Mouse (Mus musculus) CH12.LX (cell line): ENCODE measurements around the gene Bank1. TPM values are rescaled to one million over a fixed set of nuclear protein-coding genes. Genes with fewer than 3 reads are reported as not detected.

Source experiments
- DNase-seq: peaks from one replicate; pipeline ENCODE4 v3.0.0-alpha.2; 2013; ENCODE audit errors: extremely low read depth
- H3K27ac ChIP-seq: 2 replicates; pipeline ENCODE4 v1.5.1; 2012; ENCODE audit warnings: low read depth, mild to moderate bottlenecking, control low read depth, moderate library complexity; ENCODE audit not compliant: insufficient read depth
- H3K27me3 ChIP-seq: replicated peaks from 2 replicates; pipeline ENCODE3; 2012; ENCODE audit warnings: inconsistent platforms
- H3K36me3 ChIP-seq, 2 experiments: replicated peaks in 1 of 2; 2 replicates each; pipeline versions ENCODE3 to v1.6.1; 2012; ENCODE audit warnings: inconsistent platforms in 1 of 2, low read length in 1 of 2, mild to moderate bottlenecking in 1 of 2, mixed read lengths in 1 of 2, moderate library complexity in 1 of 2; ENCODE audit not compliant: control insufficient read depth in 1 of 2, insufficient read depth in 1 of 2
- H3K4me1 ChIP-seq, 2 experiments: 2 replicates each; pipeline ENCODE4 v1.6.1; 2012; ENCODE audit warnings: inconsistent platforms in 1 of 2, moderate library complexity in 1 of 2; ENCODE audit not compliant: insufficient read depth in 2 of 2, control insufficient read depth in 1 of 2
- H3K4me2 ChIP-seq: 2 replicates; pipeline ENCODE4 v1.6.1; 2012; ENCODE audit warnings: low read depth, mild to moderate bottlenecking, control low read depth; ENCODE audit not compliant: poor library complexity, insufficient read depth, severe bottlenecking
- H3K4me3 ChIP-seq, 3 experiments: fragments of 150-350 bp in 1 of 3; sonication (generic) in 1 of 3; replicated peaks in 1 of 3; 2 replicates each; pipeline versions ENCODE3 to v1.5.1; 2011 to 2012; ENCODE audit warnings: low read depth in 2 of 3, low read length in 2 of 3, mild to moderate bottlenecking in 2 of 3, moderate library complexity in 2 of 3, control low read depth in 1 of 3, improper control_type of control experiment in 1 of 3, inconsistent platforms in 1 of 3, mixed read lengths in 1 of 3; ENCODE audit not compliant: poor library complexity in 1 of 3
- H3K79me2 ChIP-seq: replicated peaks from 2 replicates; pipeline ENCODE4 v1.6.1; 2012; ENCODE audit warnings: mild to moderate bottlenecking, moderate library complexity; ENCODE audit not compliant: control insufficient read depth, poor library complexity, insufficient read depth, severe bottlenecking; ENCODE audit errors: extremely low read depth
- H3K9ac ChIP-seq: 2 replicates; pipeline ENCODE4 v1.6.1; 2012; ENCODE audit warnings: low read depth, mild to moderate bottlenecking, control low read depth, moderate library complexity; ENCODE audit not compliant: insufficient read depth
- H3K9me3 ChIP-seq: replicated peaks from 2 replicates; pipeline ENCODE3; 2012; ENCODE audit warnings: low read length, inconsistent platforms, mixed read lengths
- BHLHE40 ChIP-seq: IDR thresholded peaks from 2 replicates; pipeline ENCODE4 v1.6.1; 2011; ENCODE audit warnings: mild to moderate bottlenecking, low read depth, low read length, improper control_type of control experiment
- CHD1 ChIP-seq: IDR thresholded peaks from 2 replicates; pipeline ENCODE4 v1.6.1; 2012; ENCODE audit warnings: low read depth, low read length, improper control_type of control experiment, inconsistent platforms
- CHD2 ChIP-seq: IDR thresholded peaks from 2 replicates; pipeline ENCODE4 v1.6.1; 2011; ENCODE audit warnings: low read length, improper control_type of control experiment
- CTCF ChIP-seq, 2 experiments: IDR thresholded peaks in 1 of 2; conservative IDR thresholded peaks in 1 of 2; 2 replicates each; pipeline ENCODE4 v1.5.1; 2011 to 2012; ENCODE audit warnings: low read depth in 2 of 2, low read length in 2 of 2, improper control_type of control experiment in 1 of 2, inconsistent platforms in 1 of 2, mild to moderate bottlenecking in 1 of 2, moderate library complexity in 1 of 2
- E2F4 ChIP-seq: IDR thresholded peaks from 2 replicates; pipeline ENCODE4 v1.6.1; 2011; ENCODE audit warnings: low read depth, low read length, improper control_type of control experiment; ENCODE audit not compliant: insufficient replicate concordance
- ELF1 ChIP-seq: IDR thresholded peaks from 2 replicates; pipeline ENCODE4 v1.6.1; 2014; ENCODE audit warnings: low read depth, mild to moderate bottlenecking, inconsistent platforms, low read length, improper control_type of control experiment
- EP300 ChIP-seq: IDR thresholded peaks from 2 replicates; pipeline ENCODE4 v1.6.1; 2011; ENCODE audit warnings: low read length, improper control_type of control experiment
- ETS1 ChIP-seq: conservative IDR thresholded peaks from 2 replicates; pipeline ENCODE4 v1.6.1; 2012; ENCODE audit warnings: low read depth, mild to moderate bottlenecking, inconsistent platforms, low read length, improper control_type of control experiment, moderate library complexity
- GABPA ChIP-seq: IDR thresholded peaks from 2 replicates; pipeline ENCODE4 v1.6.1; 2012; ENCODE audit warnings: low read depth, low read length, improper control_type of control experiment, inconsistent platforms; ENCODE audit not compliant: insufficient replicate concordance
- HCFC1 ChIP-seq: IDR thresholded peaks from 2 replicates; pipeline ENCODE4 v1.6.1; 2012; ENCODE audit warnings: low read depth, mild to moderate bottlenecking, inconsistent platforms, low read length, improper control_type of control experiment
- IRF4 ChIP-seq: IDR thresholded peaks from 2 replicates; pipeline ENCODE4 v1.6.1; 2014; ENCODE audit warnings: low read depth, mild to moderate bottlenecking, inconsistent platforms, low read length, improper control_type of control experiment
- JUN ChIP-seq: IDR thresholded peaks from 2 replicates; pipeline ENCODE4 v1.6.1; 2011; ENCODE audit warnings: low read depth, mild to moderate bottlenecking, low read length, improper control_type of control experiment, moderate library complexity; ENCODE audit not compliant: insufficient read depth
- JUND ChIP-seq: conservative IDR thresholded peaks from 2 replicates; pipeline ENCODE4 v1.6.1; 2011; ENCODE audit warnings: low read depth, low read length, improper control_type of control experiment
- KAT2A ChIP-seq: IDR thresholded peaks from 2 replicates; pipeline ENCODE4 v1.6.1; 2012; ENCODE audit warnings: low read length, improper control_type of control experiment, inconsistent platforms; ENCODE audit not compliant: insufficient replicate concordance
- MAFK ChIP-seq: IDR thresholded peaks from 2 replicates; pipeline ENCODE4 v1.6.1; 2011; ENCODE audit warnings: low read length, improper control_type of control experiment; ENCODE audit not compliant: insufficient replicate concordance
- MAX ChIP-seq: IDR thresholded peaks from 2 replicates; pipeline ENCODE4 v1.6.1; 2011; ENCODE audit warnings: low read length, improper control_type of control experiment
- MAZ ChIP-seq: IDR thresholded peaks from 2 replicates; pipeline ENCODE4 v1.6.1; 2012; ENCODE audit warnings: low read depth, mild to moderate bottlenecking, inconsistent platforms, low read length, improper control_type of control experiment, moderate library complexity
- MEF2A ChIP-seq: IDR thresholded peaks from 2 replicates; pipeline ENCODE4 v1.6.1; 2014; ENCODE audit warnings: low read depth, mild to moderate bottlenecking, inconsistent platforms, low read length, improper control_type of control experiment, borderline replicate concordance
- MXI1 ChIP-seq: IDR thresholded peaks from 2 replicates; pipeline ENCODE4 v1.6.1; 2011; ENCODE audit warnings: mild to moderate bottlenecking, low read depth, low read length, improper control_type of control experiment
- MYC ChIP-seq: IDR thresholded peaks from 2 replicates; pipeline ENCODE4 v1.6.1; 2011; ENCODE audit warnings: low read depth, mild to moderate bottlenecking, improper control_type of control experiment, low read length
- NELFE ChIP-seq: IDR thresholded peaks from 2 replicates; pipeline ENCODE4 v1.6.1; 2011; ENCODE audit warnings: low read depth, low read length, improper control_type of control experiment
- NRF1 ChIP-seq: IDR thresholded peaks from 2 replicates; pipeline ENCODE4 v1.6.1; 2014; ENCODE audit warnings: low read depth, mild to moderate bottlenecking, inconsistent platforms, low read length, improper control_type of control experiment, moderate library complexity
- PAX5 ChIP-seq: IDR thresholded peaks from 2 replicates; pipeline ENCODE4 v1.6.1; 2012; ENCODE audit warnings: low read length, inconsistent platforms, mixed read lengths
- POLR2A ChIP-seq: IDR thresholded peaks from 2 replicates; pipeline ENCODE4 v1.6.1; 2011; ENCODE audit warnings: low read depth, mild to moderate bottlenecking, improper control_type of control experiment, low read length
- POLR2AphosphoS2 ChIP-seq: IDR thresholded peaks from 2 replicates; pipeline ENCODE4 v1.6.1; 2011; ENCODE audit warnings: low read depth, low read length, improper control_type of control experiment
- RAD21 ChIP-seq: IDR thresholded peaks from 2 replicates; pipeline ENCODE4 v1.6.1; 2011; ENCODE audit warnings: low read depth, mild to moderate bottlenecking, low read length, improper control_type of control experiment, moderate library complexity
- RCOR1 ChIP-seq: conservative IDR thresholded peaks from 2 replicates; pipeline ENCODE4 v1.6.1; 2012; ENCODE audit warnings: low read depth, mild to moderate bottlenecking, inconsistent platforms, low read length, improper control_type of control experiment
- SIN3A ChIP-seq: IDR thresholded peaks from 2 replicates; pipeline ENCODE4 v1.6.1; 2012; ENCODE audit warnings: low read length, improper control_type of control experiment, inconsistent platforms
- SMC3 ChIP-seq: IDR thresholded peaks from 2 replicates; pipeline ENCODE4 v1.6.1; 2011; ENCODE audit warnings: low read depth, low read length, improper control_type of control experiment
- TBP ChIP-seq: conservative IDR thresholded peaks from 2 replicates; pipeline ENCODE4 v1.6.1; 2011; ENCODE audit warnings: low read depth, low read length, improper control_type of control experiment
- TCF12 ChIP-seq: IDR thresholded peaks from 2 replicates; pipeline ENCODE4 v1.6.1; 2014; ENCODE audit warnings: low read depth, mild to moderate bottlenecking, inconsistent platforms, low read length, improper control_type of control experiment
- UBTF ChIP-seq: IDR thresholded peaks from 2 replicates; pipeline ENCODE4 v1.6.1; 2012; ENCODE audit warnings: low read depth, mild to moderate bottlenecking, inconsistent platforms, low read length, improper control_type of control experiment, moderate library complexity
- USF1 ChIP-seq: IDR thresholded peaks from 2 replicates; pipeline ENCODE4 v1.6.1; 2014; ENCODE audit warnings: low read depth, mild to moderate bottlenecking, inconsistent platforms, low read length, improper control_type of control experiment
- USF2 ChIP-seq: conservative IDR thresholded peaks from 2 replicates; pipeline ENCODE4 v1.6.1; 2011; ENCODE audit warnings: low read depth, low read length, improper control_type of control experiment
- ZC3H11A ChIP-seq: IDR thresholded peaks from 2 replicates; pipeline ENCODE4 v1.6.1; 2012; ENCODE audit warnings: low read depth, mild to moderate bottlenecking, inconsistent platforms, low read length, improper control_type of control experiment
- ZKSCAN1 ChIP-seq: IDR thresholded peaks from 2 replicates; pipeline ENCODE4 v1.6.1; 2012; ENCODE audit warnings: low read depth, inconsistent platforms, low read length, improper control_type of control experiment, borderline replicate concordance
- ZMIZ1 ChIP-seq: IDR thresholded peaks from 2 replicates; pipeline ENCODE4 v1.6.1; 2012; ENCODE audit warnings: low read depth, mild to moderate bottlenecking, inconsistent platforms, low read length, improper control_type of control experiment
- ZNF384 ChIP-seq: IDR thresholded peaks from 2 replicates; pipeline ENCODE4 v1.6.1; 2012; ENCODE audit warnings: low read depth, low read length, improper control_type of control experiment, inconsistent platforms
- dilution Hi-C: fragments of 300-500 bp; cut with MboI; formaldehyde crosslinking; loops from 2 replicates; pipeline ENCODE4 v1.14.3; 2020; ENCODE audit warnings: low sequenced_read_pairs; ENCODE audit not compliant: extremely low pct_unique_long_range_greater_than_20kb, extremely low pct_ligation_motif_present
- in situ Hi-C: fragments of 300-500 bp; cut with MboI; formaldehyde crosslinking; loops from 3 replicates; pipeline ENCODE4 v1.14.3; 2019; ENCODE audit warnings: low sequenced_read_pairs, low pct_ligation_motif_present, low pct_unique_long_range_greater_than_20kb, mixed read lengths
- polyA plus RNA-seq: library from polyadenylated mRNA; unstranded; fragments of >175 nt; gene quantifications from 2 replicates; pipeline ENCODE4 v1.2.1, GENCODE M21; 2012; ENCODE audit warnings: low read depth; ENCODE audit not compliant: insufficient read length
- total RNA-seq, 2 experiments: library from RNA; depleted of rRNA; stranded (reverse); fragments of 300-350 nt in 1 of 2; fragments of >200 nt in 1 of 2; gene quantifications; 2 replicates each; pipeline ENCODE4 v1.2.3; 2012 to 2014

Bank1 gene
- total and polyA plus RNA-seq, 3 experiments: 13.1 to 36.2 (median 27.3) TPM

GRCm38 (mm10) chr3:136247331-136247730 is 78.5 kb downstream of the Bank1 start:
- Histone ChIP-seq H3K27me3 (no peaks in the 10 kb centered on the region), H3K9me3 (no peaks in the 10 kb centered on the region), H3K9ac (no peak overlapping the region; the same call in 1 of the 2 replicates), H3K4me3 (no peak overlapping the region), H3K79me2 (no peaks in the 10 kb centered on the region), H3K4me1 (peaks cover 21 to 63% of the 10 kb centered on the region in 2 experiments), H3K4me2 (0 out of 2 replicates have a peak overlapping the region, but pooled peaks have one; percentile 32), H3K36me3 (peaks cover 6 to 21% of the 10 kb centered on the region in 2 experiments), H3K27ac (no peak overlapping the region)
- dilution Hi-C loops (no loop called here), in situ Hi-C loops (no loop called here)
- peak; percentile 81 for DNase-seq
- TF ChIP-seq SMC3 (no peak; the same call in 1 of the 2 replicates), ELF1 (no peak), ZMIZ1 (no peak), TBP (no peak), MAX (peak; percentile 74; the same call in 1 of the 2 replicates), ZKSCAN1 (no peak), UBTF (no peak), USF2 (no peak), SIN3A (no peak), EP300 (peak; percentile 100), ZNF384 (no peak; the same call in 1 of the 2 replicates), CTCF (conservative IDR thresholded peaks at IDR 0.05 in 1 of 2, IDR thresholded peaks at IDR 0.05 in 1 of 2; ENCODE audit: low read depth in 2 of 2, low read length in 2 of 2) (no peak), JUND (peak; percentile 81), MAZ (no peak), POLR2A (no peak), MXI1 (no peak; the same call in 1 of the 2 replicates), CHD2 (peak; percentile 83), ZC3H11A (no peak), RAD21 (peak; percentile 0; the same call in 1 of the 2 replicates), ETS1 (peak; percentile 87), IRF4 (peak; percentile 98), GABPA (no peak), BHLHE40 (peak; percentile 83), MYC (peak; percentile 90), MAFK (peak; percentile 44; the same call in 1 of the 2 replicates), KAT2A (no peak), HCFC1 (no peak), JUN (peak; percentile 67), POLR2AphosphoS2 (no peak), USF1 (no peak), PAX5 (no peak), CHD1 (no peak; the same call in 1 of the 2 replicates), MEF2A (peak; percentile 89), TCF12 (peak; percentile 99), NRF1 (no peak), E2F4 (0 out of 2 replicates have a peak, but pooled peaks have one; percentile 57), NELFE (no peak), RCOR1 (peak; percentile 92; the same call in 1 of the 2 replicates)
